Mouse (Mus musculus): Measurements from ENCODE around the gene Zranb1. TPM values are rescaled to one million over a fixed set of nuclear protein-coding genes. Genes with fewer than 3 reads are reported as not detected.

Zranb1 gene
- polyA plus RNA-seq, 1 experiment: 4.6 TPM

- WGBS: 80% methylated on average over 6 of the region's 6 CpGs
- DNase-seq (ENCODE audit: low read depth, low spot score): no peak
Measured at GRCm38 (mm10) chr7:132994628-132995191, 63.8 kb downstream of the Zranb1 start.

- DNase-seq (ENCODE audit: low read depth, low spot score): no peak
- 90% methylated on average over 5 of the region's 5 CpGs for WGBS
Measured at GRCm38 (mm10) chr7:132996391-132996790, 65.4 kb downstream of the Zranb1 start.

GRCm38 (mm10) chr7:132998639-132999038 lies 67.7 kb downstream of the Zranb1 start:
- no peak for DNase-seq (ENCODE audit: low read depth, low spot score)
- 94% methylated on average over 12 of the region's 12 CpGs for WGBS

- 90% methylated on average over 11 of the region's 11 CpGs for WGBS
- no peak for DNase-seq (ENCODE audit: low read depth, low spot score)
Measured at GRCm38 (mm10) chr7:132999061-132999460, 68.1 kb downstream of the Zranb1 start.

- DNase-seq (ENCODE audit: low read depth, low spot score): no peak
- 86% methylated on average over 3 of the region's 3 CpGs for WGBS
Measured at GRCm38 (mm10) chr7:133001388-133001787, 70.4 kb downstream of the Zranb1 start.

- no peak for DNase-seq (ENCODE audit: low read depth, low spot score)
- WGBS: 87% methylated on average over 6 of the region's 6 CpGs
Measured at GRCm38 (mm10) chr7:133002271-133002670, 71.3 kb downstream of the Zranb1 start.

- no peak for DNase-seq (ENCODE audit: low read depth, low spot score)
- 10% methylated on average over 3 of the region's 3 CpGs for WGBS
Measured at GRCm38 (mm10) chr7:133003421-133003820, 72.5 kb downstream of the Zranb1 start.

- no peak for DNase-seq (ENCODE audit: low read depth, low spot score)
- WGBS: 86% methylated on average over 7 of the region's 7 CpGs
Measured at GRCm38 (mm10) chr7:133005772-133006171, 74.8 kb downstream of the Zranb1 start.

GRCm38 (mm10) chr7:133007343-133007742 lies 76.4 kb downstream of the Zranb1 start:
- DNase-seq (ENCODE audit: low read depth, low spot score): no peak
- 17% methylated on average over 11 of the region's 11 CpGs for WGBS

GRCm38 (mm10) chr7:133008663-133009062 lies 77.7 kb downstream of the Zranb1 start:
- no peak for DNase-seq (ENCODE audit: low read depth, low spot score)
- WGBS: 93% methylated on average over 4 of the region's 4 CpGs

- 66% methylated on average over 8 of the region's 8 CpGs for WGBS
- no peak for DNase-seq (ENCODE audit: low read depth, low spot score)
Measured at GRCm38 (mm10) chr7:133009676-133010075, 78.7 kb downstream of the Zranb1 start.

GRCm38 (mm10) chr7:133010477-133010876 lies 79.5 kb downstream of the Zranb1 start:
- WGBS: 50% methylated on average over 3 of the region's 3 CpGs
- no peak for DNase-seq (ENCODE audit: low read depth, low spot score)

GRCm38 (mm10) chr7:133011191-133011590 lies 80.2 kb downstream of the Zranb1 start:
- WGBS: 8% methylated on average over 5 of the region's 5 CpGs
- peak; percentile 80 for DNase-seq (ENCODE audit: low read depth, low spot score)

- WGBS: 17% methylated on average over 4 of the region's 4 CpGs
- DNase-seq (ENCODE audit: low read depth, low spot score): no peak
Measured at GRCm38 (mm10) chr7:133011611-133012010, 80.7 kb downstream of the Zranb1 start.

- 43% methylated on average over 14 of the region's 14 CpGs for WGBS
- no peak for DNase-seq (ENCODE audit: low read depth, low spot score)
Measured at GRCm38 (mm10) chr7:133012637-133013366, 81.9 kb downstream of the Zranb1 start.

- WGBS: 97% methylated on average over 10 of the region's 10 CpGs
- DNase-seq (ENCODE audit: low read depth, low spot score): no peak
Measured at GRCm38 (mm10) chr7:133013923-133014322, 83.0 kb downstream of the Zranb1 start.

GRCm38 (mm10) chr7:133014631-133015030 lies 83.7 kb downstream of the Zranb1 start:
- DNase-seq (ENCODE audit: low read depth, low spot score): no peak
- WGBS: 88% methylated on average over 14 of the region's 14 CpGs

- DNase-seq (ENCODE audit: low read depth, low spot score): no peak
- WGBS: 74% methylated on average over 7 of the region's 7 CpGs
Measured at GRCm38 (mm10) chr7:133015416-133016070, 84.6 kb downstream of the Zranb1 start.

- no peak for DNase-seq (ENCODE audit: low read depth, low spot score)
- WGBS: 83% methylated on average over 7 of the region's 7 CpGs
Measured at GRCm38 (mm10) chr7:133018961-133019360, 88.0 kb downstream of the Zranb1 start.

GRCm38 (mm10) chr7:133019481-133020020 lies 88.6 kb downstream of the Zranb1 start:
- DNase-seq (ENCODE audit: low read depth, low spot score): no peak
- WGBS: 24% methylated on average over 6 of the region's 6 CpGs

- 16% methylated on average over 1 of the region's 1 CpGs for WGBS
- no peak for DNase-seq (ENCODE audit: low read depth, low spot score)
Measured at GRCm38 (mm10) chr7:133024694-133025093, 93.8 kb downstream of the Zranb1 start.
